Mouse (Mus musculus): ENCODE measurements around the gene Snx10.

- TF ChIP-seq CTCF (IDR thresholded peaks at IDR 0.05; ENCODE audit: low read depth) (no peak), EP300 (IDR thresholded peaks at IDR 0.05; ENCODE audit: low read depth) (no peak)
These were observed 38.1 kb upstream of the Snx10 start for GRCm38 (mm10) chr6:51485646-51486045.
